Mouse (Mus musculus): ENCODE data around the gene 2700081O15Rik. TPM values are rescaled to one million over a fixed set of nuclear protein-coding genes. Genes with fewer than 3 reads are reported as not detected.

2700081O15Rik gene
- polyA plus RNA-seq, 1 experiment from 2014 or later, result 10.0 TPM

DNA sequence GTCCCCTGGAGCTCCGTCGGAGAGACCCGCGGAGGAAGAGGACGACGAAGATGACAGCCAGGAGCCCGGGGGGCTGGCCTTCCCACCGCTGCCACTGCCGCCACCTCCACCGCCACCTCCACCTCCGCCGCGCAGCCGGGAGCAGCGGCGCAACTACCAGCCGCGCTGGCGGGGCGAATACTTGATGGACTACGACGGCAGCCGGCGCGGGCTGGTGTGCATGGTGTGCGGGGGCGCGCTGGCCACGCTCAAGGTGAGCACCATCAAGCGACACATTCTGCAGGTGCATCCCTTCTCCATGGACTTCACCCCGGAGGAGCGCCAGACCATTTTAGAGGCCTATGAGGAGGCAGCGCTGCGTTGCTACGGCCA is 5.2 kb downstream of the 2700081O15Rik start:
- 10% methylated on average over 35 of the region's 35 CpGs for WGBS
- ATAC-seq (ENCODE audit: low FRiP score, low read depth), result no peak
- Histone ChIP-seq H3K9me3 (no peaks in the 10 kb centered on the region), H3K4me2 (replicated peaks) (peak overlapping the region; percentile 87), H3K9ac (peak overlapping the region; percentile 62), H3K27ac (peak overlapping the region; percentile 74; the same call in 1 of the 2 replicates), H3K36me3 (peaks cover 73% of the 10 kb centered on the region), H3K4me1 (peaks cover 72% of the 10 kb centered on the region), H3K27me3 (no peaks in the 10 kb centered on the region), H3K4me3 (peak overlapping the region; percentile 30)

DNA sequence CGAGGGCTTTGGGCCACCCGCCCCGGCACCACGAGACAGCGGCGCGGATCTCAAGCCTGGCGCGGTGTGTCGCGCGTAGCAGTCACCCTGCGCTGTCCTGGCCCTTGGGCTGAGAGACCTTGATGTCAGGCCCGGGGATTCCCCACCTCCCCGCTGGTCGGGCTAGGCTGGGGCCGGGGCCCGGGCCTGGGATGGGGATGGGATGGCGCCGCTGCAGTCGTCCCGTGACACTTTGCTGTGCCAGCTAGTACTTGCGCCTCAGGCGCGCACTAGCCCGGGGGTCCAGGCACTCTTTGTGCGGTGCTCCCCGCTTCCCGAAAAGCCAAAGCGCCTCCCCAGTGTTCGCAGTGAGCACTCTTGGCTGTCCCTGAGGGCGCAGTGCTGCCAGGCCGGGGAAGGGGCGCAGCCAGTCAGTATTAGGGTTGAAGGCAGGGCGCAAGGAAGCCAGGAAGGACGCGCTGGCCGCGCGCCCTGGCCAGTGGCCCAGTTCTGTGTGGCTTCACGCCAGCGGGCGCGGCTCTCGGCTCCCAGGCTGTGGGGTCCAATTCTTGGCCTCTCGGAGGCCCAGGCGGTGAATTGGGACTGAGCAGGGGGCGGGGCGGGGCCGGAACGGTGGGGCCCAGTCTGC is 5.7 kb downstream of the 2700081O15Rik start:
- H3K27ac ChIP-seq, result peak overlapping the region; percentile 74; the same call in 1 of the 2 replicates
- peak; percentile 77 for ATAC-seq (ENCODE audit: low FRiP score, low read depth)
- no peaks in the 10 kb centered on the region for H3K9me3 ChIP-seq
- peak overlapping the region; percentile 30 for H3K4me3 ChIP-seq
- H3K4me2 ChIP-seq (replicated peaks), result peak overlapping the region; percentile 87
- peaks cover 72% of the 10 kb centered on the region for H3K4me1 ChIP-seq
- WGBS, result 19% methylated on average over 51 of the region's 51 CpGs
- peak overlapping the region; percentile 62 for H3K9ac ChIP-seq
- H3K36me3 ChIP-seq, result peaks cover 78% of the 10 kb centered on the region
- H3K27me3 ChIP-seq, result no peaks in the 10 kb centered on the region

DNA sequence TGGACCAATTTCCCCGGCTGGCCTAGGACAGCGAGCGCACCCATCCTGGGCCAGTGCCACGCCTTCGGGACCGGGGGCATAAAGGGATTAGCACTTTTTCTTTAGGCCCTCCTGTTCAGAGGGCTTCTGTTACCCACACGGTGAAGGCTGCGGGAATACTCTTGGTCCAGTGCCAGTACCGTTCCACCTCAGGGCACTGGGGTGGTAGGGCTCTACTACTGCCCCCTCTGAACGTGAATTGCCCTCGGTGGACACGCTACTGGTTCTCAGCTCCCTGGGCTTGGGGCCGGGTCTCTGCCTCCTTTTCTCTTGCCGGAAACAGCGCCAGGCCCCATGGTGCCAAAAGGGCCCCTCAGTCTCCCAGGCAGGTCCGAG is 6.2 kb downstream of the 2700081O15Rik start:
- H3K9ac ChIP-seq, result peak overlapping the region; percentile 62
- peaks cover 72% of the 10 kb centered on the region for H3K4me1 ChIP-seq
- ATAC-seq (ENCODE audit: low FRiP score, low read depth), result no peak
- H3K27me3 ChIP-seq, result no peaks in the 10 kb centered on the region
- H3K27ac ChIP-seq, result peak overlapping the region; percentile 39; the same call in 1 of the 2 replicates
- peaks cover 83% of the 10 kb centered on the region for H3K36me3 ChIP-seq
- peak overlapping the region; percentile 87 for H3K4me2 ChIP-seq (replicated peaks)
- WGBS, result 33% methylated on average over 16 of the region's 16 CpGs
- no peaks in the 10 kb centered on the region for H3K9me3 ChIP-seq
- H3K4me3 ChIP-seq, result peak overlapping the region; percentile 30

DNA sequence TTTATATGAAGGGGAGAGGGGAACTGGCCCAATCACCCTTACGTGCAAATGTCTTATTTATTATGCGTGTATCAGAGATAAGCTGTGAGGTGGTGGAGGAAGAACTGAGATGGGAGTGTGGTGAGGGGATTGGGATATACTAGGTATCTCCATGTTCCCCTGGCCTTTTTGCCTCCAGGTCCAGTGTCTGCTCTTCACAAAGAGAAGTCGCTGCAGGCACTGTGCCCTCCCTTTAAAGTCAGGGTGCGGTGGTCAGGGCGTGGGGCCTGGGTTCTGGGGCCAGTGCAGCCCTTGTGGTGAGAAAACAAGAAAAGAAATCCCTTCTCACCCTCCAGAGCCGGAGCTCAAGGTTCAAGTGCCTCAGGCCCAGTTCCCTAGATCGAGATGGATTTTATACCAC is 6.7 kb downstream of the 2700081O15Rik start:
- Histone ChIP-seq H3K9me3 (no peaks in the 10 kb centered on the region), H3K4me3 (no peak overlapping the region), H3K4me2 (replicated peaks) (0 out of 2 replicates have a peak overlapping the region, but pooled peaks have one; percentile 87), H3K9ac (no peak overlapping the region; the same call in 1 of the 2 replicates), H3K4me1 (peaks cover 67% of the 10 kb centered on the region), H3K27me3 (no peaks in the 10 kb centered on the region), H3K27ac (no peak overlapping the region), H3K36me3 (peaks cover 88% of the 10 kb centered on the region)
- ATAC-seq (ENCODE audit: low FRiP score, low read depth), result no peak
- WGBS, result 76% methylated on average over 7 of the region's 7 CpGs

DNA sequence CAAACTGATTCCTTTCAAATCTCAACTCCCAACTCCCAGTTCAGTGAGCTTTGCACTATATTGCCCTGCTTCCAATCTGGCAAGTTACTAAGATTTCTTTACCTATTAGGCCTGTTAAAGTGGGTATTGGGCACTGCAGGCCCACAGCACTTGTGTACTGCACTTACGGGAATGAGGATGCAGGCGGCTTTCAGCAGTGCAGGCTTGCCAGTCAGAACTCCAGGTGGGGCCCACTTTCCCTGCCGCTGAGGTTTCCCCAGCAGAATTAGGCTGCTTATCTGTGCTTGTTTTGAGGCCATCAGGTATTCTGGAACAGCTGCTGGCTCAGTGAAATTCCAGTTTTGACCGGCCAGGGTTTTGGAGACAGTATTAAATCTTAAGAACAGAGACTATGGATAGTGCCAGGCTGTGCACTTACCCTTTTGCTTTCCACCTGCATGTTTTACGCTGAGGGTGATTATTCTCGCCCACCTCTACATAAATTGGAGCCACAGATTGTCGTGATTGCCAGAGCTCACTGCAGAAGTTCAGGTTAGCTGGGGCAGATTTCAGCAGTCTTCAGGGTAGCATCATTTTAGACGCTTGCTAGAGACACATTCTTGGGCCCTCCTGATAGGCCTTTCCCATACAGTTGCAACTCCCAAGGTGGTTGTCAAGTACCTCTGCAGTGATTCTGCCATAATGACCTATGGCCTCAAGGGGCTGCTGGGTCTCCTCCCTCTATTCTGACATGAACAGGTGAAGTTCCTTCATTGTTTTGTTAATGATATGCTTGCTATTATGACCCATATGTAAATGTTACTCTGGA is 7.4 kb downstream of the 2700081O15Rik start:
- Histone ChIP-seq H3K36me3 (peaks cover 92% of the 10 kb centered on the region), H3K4me2 (replicated peaks) (no peak overlapping the region), H3K27me3 (no peaks in the 10 kb centered on the region), H3K4me1 (peaks cover 60% of the 10 kb centered on the region), H3K27ac (0 out of 2 replicates have a peak overlapping the region, but pooled peaks have one; percentile 6), H3K9ac (no peak overlapping the region), H3K9me3 (no peaks in the 10 kb centered on the region), H3K4me3 (no peak overlapping the region)
- 60% methylated on average over 8 of the region's 8 CpGs for WGBS
- no peak for ATAC-seq (ENCODE audit: low FRiP score, low read depth)

DNA sequence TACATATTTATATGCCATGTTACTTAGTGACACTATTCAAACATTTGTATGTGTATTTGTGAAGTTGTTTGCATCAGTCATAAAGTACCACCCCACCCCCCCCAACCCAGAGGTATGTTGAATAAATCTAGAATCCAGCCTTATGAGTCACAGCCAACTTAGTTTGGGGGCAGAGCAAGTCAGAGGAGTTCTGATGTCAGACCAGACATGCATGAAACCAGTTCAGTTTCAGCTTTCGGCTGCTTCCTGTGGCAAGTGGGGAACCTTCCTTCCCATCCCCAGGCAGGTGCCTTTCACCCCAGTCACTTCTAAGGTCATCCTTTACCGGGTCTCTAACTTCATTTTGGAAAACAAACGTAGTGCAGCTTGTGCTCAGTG is 8.0 kb downstream of the 2700081O15Rik start:
- ATAC-seq (ENCODE audit: low FRiP score, low read depth), result no peak
- Histone ChIP-seq H3K27ac (no peak overlapping the region), H3K9me3 (no peaks in the 10 kb centered on the region), H3K4me1 (peaks cover 54% of the 10 kb centered on the region), H3K4me3 (no peak overlapping the region), H3K36me3 (peaks cover 89% of the 10 kb centered on the region), H3K27me3 (no peaks in the 10 kb centered on the region), H3K9ac (no peak overlapping the region), H3K4me2 (replicated peaks) (no peak overlapping the region)
- 46% methylated on average over 3 of the region's 3 CpGs for WGBS

DNA sequence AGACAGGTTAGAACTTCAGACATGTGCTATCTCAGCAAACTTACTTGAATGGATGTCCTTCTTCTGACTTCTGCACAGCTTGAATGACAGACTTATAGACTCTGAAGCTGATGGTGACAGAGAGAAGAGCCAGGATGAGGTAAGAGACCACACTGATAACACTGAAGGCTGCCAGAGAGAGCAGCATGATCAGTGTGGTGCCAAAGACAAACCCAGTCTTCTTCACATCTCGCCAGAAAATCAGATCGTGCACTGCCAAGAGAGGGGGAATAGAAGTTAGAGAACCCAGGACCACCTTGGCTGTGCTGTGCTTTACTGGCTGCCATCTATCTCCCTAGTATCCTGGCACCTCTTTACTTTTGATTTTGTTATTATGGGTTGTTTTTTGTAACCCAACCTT is 17.5 kb downstream of the 2700081O15Rik start:
- no peak overlapping the region for H3K9ac ChIP-seq
- no peak overlapping the region for H3K4me3 ChIP-seq
- H3K4me1 ChIP-seq, result 0 out of 2 replicates have a peak, but pooled peaks cover 3% of the 10 kb centered on the region
- ATAC-seq (ENCODE audit: low FRiP score, low read depth), result no peak
- H3K36me3 ChIP-seq, result peaks cover 49% of the 10 kb centered on the region
- no peak overlapping the region for H3K4me2 ChIP-seq (replicated peaks)
- WGBS, result 78% methylated on average over 2 of the region's 2 CpGs
- H3K27me3 ChIP-seq, result no peaks in the 10 kb centered on the region
- no peak overlapping the region for H3K27ac ChIP-seq
- H3K9me3 ChIP-seq, result no peaks in the 10 kb centered on the region

DNA sequence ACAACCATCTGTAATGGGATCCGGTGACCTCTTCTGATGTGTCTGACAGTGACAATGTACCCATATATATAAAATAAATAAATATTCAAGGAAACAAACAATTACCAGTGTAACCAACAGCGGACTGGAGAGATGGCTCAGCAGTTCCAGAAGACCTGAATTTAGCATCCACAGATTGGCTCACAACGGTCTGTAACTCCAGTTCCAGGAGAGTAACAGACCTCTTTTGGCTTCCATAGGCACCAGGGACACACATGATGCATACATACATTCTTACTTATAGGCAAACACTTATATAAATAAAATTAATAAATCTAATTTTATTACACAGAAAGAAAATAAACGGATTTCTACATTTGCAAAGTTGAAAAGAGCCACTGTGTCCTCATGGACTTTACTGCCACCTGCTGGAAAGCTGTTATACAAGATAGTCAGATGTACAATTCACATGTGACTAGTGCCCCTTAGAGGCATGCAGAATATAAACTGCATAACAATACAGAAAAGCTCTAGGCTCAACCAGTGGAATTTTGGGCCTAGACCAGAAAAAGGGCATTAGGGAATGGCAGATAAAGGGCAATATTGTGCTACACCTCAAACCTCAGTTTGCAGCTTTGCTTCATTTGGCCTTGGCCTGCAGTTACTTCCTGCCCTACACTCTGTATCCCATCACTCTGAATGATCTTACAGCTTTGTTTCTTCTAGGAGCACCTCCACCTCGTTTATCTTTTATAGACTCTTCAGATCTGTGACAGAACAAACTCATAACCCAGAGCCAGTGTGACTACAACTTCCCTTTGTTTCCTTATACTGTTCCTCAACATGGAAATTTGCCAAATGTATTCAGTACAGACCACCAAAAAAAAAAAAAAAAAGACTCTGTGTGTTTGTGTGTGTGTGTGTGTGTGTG is 18.9 kb downstream of the 2700081O15Rik start:
- Histone ChIP-seq H3K9me3 (no peaks in the 10 kb centered on the region), H3K4me2 (replicated peaks) (no peak overlapping the region), H3K27ac (no peak overlapping the region), H3K4me3 (no peak overlapping the region), H3K9ac (no peak overlapping the region), H3K4me1 (peaks cover 8% of the 10 kb centered on the region), H3K36me3 (peaks cover 37% of the 10 kb centered on the region), H3K27me3 (no peaks in the 10 kb centered on the region)
- peak; percentile 36; the same call in 1 of the 2 replicates for ATAC-seq (ENCODE audit: low FRiP score, low read depth)
- WGBS, result 70% methylated on average over 5 of the region's 5 CpGs

DNA sequence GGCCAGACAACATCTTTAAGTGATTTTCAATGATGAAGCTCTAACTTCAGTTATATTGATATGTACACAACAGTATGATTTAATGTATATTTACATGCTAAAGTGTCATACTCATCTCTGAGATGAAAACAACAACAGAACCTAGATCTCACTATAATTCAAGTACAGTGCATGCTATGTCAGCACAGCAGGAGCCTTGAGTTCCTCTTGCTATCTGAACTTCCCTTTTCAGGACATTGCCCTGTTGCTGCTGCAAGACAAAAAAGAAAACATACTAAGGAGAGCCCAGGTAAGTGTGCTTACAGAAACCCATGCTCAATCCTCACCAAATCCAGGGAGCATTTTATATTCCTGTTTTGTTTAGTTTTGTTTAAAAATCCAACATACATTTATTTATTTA is 20.9 kb downstream of the 2700081O15Rik start:
- Histone ChIP-seq H3K4me1 (peaks cover 10% of the 10 kb centered on the region), H3K9ac (no peak overlapping the region), H3K4me3 (no peak overlapping the region), H3K27ac (no peak overlapping the region), H3K4me2 (replicated peaks) (no peak overlapping the region), H3K9me3 (no peaks in the 10 kb centered on the region), H3K27me3 (no peaks in the 10 kb centered on the region), H3K36me3 (peaks cover 17% of the 10 kb centered on the region)
- ATAC-seq (ENCODE audit: low FRiP score, low read depth), result no peak

DNA sequence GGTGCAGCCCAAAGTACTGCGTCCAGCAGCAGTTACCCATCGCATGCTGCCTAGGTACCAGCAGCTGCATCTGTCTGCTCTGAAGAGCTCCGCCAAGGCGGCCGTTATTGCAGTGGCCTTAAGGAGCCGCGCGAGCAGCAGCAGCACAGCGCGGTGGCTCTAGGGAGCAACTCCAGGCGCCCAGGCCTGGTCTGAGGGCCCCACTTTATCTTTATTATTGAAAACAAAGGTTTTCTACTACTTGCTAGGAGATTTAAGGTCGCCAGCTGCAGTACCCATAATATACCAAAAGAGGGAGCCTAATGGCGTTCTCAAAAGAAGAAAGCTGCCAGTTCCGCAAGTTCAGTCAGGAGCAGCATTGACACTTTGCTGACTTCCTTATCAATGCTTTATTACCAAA is 24.1 kb downstream of the 2700081O15Rik start:
- Histone ChIP-seq H3K36me3 (peaks cover 9% of the 10 kb centered on the region), H3K27me3 (no peaks in the 10 kb centered on the region), H3K4me3 (peak overlapping the region; percentile 26), H3K9me3 (no peaks in the 10 kb centered on the region), H3K4me2 (replicated peaks) (peak overlapping the region; percentile 52), H3K4me1 (peaks cover 13% of the 10 kb centered on the region), H3K9ac (peak overlapping the region; percentile 26; the same call in 1 of the 2 replicates), H3K27ac (no peak overlapping the region; the same call in 1 of the 2 replicates)
- ATAC-seq (ENCODE audit: low FRiP score, low read depth), result peak; percentile 32; the same call in 1 of the 2 replicates
- 41% methylated on average over 14 of the region's 14 CpGs for WGBS

DNA sequence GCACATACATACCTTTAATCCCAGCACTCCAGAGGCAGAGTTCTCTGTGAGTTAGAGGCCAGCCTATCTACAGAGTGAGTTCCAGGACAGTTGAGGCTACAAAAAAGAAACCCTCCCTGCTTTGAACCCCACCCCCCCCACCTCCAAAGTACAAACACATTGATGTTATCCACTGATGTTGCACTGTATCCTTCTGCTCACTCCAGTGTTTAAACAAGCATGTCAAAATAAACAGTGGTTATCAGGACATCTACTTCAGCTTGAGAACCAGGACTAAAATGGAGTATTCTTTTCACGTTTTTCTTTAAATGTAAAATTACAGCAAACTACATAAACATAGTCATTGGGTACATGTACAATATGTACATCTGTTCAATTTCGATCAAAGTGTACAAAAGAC is 27.7 kb downstream of the 2700081O15Rik start:
- H3K27me3 ChIP-seq, result no peaks in the 10 kb centered on the region
- no peak for ATAC-seq (ENCODE audit: low FRiP score, low read depth)
- H3K36me3 ChIP-seq, result peaks cover 16% of the 10 kb centered on the region
- 96% methylated on average over 2 of the region's 2 CpGs for WGBS
- H3K9ac ChIP-seq, result no peak overlapping the region
- no peaks in the 10 kb centered on the region for H3K9me3 ChIP-seq
- no peak overlapping the region for H3K4me2 ChIP-seq (replicated peaks)
- peaks cover 10% of the 10 kb centered on the region for H3K4me1 ChIP-seq
- H3K4me3 ChIP-seq, result no peak overlapping the region
- no peak overlapping the region for H3K27ac ChIP-seq

DNA sequence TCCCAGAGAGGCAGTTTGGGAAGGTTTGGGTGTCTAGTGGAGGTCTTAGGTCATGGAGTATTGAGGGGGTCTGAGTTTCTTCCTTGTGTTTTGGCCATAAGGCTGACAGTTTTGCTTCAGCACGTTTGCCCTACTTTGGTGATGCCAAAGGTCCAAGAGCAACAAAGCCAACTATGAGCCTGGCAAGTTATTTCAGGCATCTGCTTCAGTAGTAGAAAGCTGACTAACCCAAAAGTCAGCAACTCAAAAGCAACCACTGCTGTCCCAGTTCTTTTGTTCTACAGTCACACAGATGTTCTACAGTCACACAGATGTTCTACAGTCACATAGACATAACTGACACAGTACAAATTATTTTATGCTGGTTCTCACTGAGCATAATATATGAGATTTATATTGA is 28.2 kb downstream of the 2700081O15Rik start:
- Histone ChIP-seq H3K27ac (no peak overlapping the region), H3K9ac (no peak overlapping the region), H3K4me3 (no peak overlapping the region), H3K9me3 (no peaks in the 10 kb centered on the region), H3K4me1 (peaks cover 10% of the 10 kb centered on the region), H3K36me3 (peaks cover 16% of the 10 kb centered on the region), H3K27me3 (no peaks in the 10 kb centered on the region), H3K4me2 (replicated peaks) (no peak overlapping the region)
- WGBS, result 97% methylated on average over 1 of the region's 1 CpGs
- no peak for ATAC-seq (ENCODE audit: low FRiP score, low read depth)
